Mouse (Mus musculus) hindbrain, postnatal 0 days (tissue): ENCODE results near the gene Borcs6. TPM values are rescaled to one million over a fixed set of nuclear protein-coding genes. Genes with fewer than 3 reads are reported as not detected.

Experiments
- ATAC-seq: fragments of 200-750 bp; cut with Nextera tagmentation; 2 replicates; pipeline ENCODE4 v1.8.0; 2017; ENCODE audit warnings: mild to moderate bottlenecking, moderate TSS enrichment, moderate library complexity
- DNase-seq: peaks from one replicate; pipeline ENCODE4 v3.0.0-alpha.2; 2015; ENCODE audit warnings: low spot score
- H3K27ac ChIP-seq: fragments of 300-500 bp; sonication (generic); 2 replicates; pipeline ENCODE4 v1.5.1; 2014; ENCODE audit warnings: mild to moderate bottlenecking
- H3K27me3 ChIP-seq: fragments of 300-500 bp; sonication (generic); 2 replicates; pipeline ENCODE4 v1.6.1; 2014; ENCODE audit warnings: low read length, mixed read lengths; ENCODE audit not compliant: insufficient read depth
- H3K36me3 ChIP-seq: fragments of 300-500 bp; sonication (generic); 2 replicates; pipeline ENCODE4 v1.6.1; 2014; ENCODE audit warnings: low read length, mixed read lengths; ENCODE audit not compliant: insufficient read depth
- H3K4me1 ChIP-seq: fragments of 300-500 bp; sonication (generic); 2 replicates; pipeline ENCODE4 v1.6.1; 2014; ENCODE audit warnings: antibody characterized with exemption, low read length, mixed read lengths; ENCODE audit not compliant: insufficient read depth
- H3K4me2 ChIP-seq: fragments of 300-500 bp; sonication (generic); 2 replicates; pipeline ENCODE4 v1.6.1; 2014; ENCODE audit warnings: low read depth, mild to moderate bottlenecking, low read length, moderate library complexity, mixed read lengths
- H3K4me3 ChIP-seq: fragments of 300-500 bp; sonication (generic); 2 replicates; pipeline ENCODE4 v1.5.1; 2014; ENCODE audit warnings: low read length
- H3K9ac ChIP-seq: fragments of 300-500 bp; sonication (generic); replicated peaks from 2 replicates; pipeline ENCODE4 v1.6.1; 2014; ENCODE audit warnings: mild to moderate bottlenecking, low read length, moderate library complexity, mixed read lengths
- H3K9me3 ChIP-seq: fragments of 300-500 bp; sonication (generic); 2 replicates; pipeline ENCODE4 v1.6.1; 2016; ENCODE audit warnings: low read length, mixed read lengths
- CTCF ChIP-seq: IDR thresholded peaks from 2 replicates; pipeline ENCODE4 v1.5.1; 2016; ENCODE audit warnings: antibody characterized with exemption, control low read depth, low read depth
- WGBS: fragments of 180-500 bp; shearing (Covaris S2); extraction: QIAGEN DNeasy Blood & Tissue Kit; methylation state at CpG from one replicate; pipeline ENCODE4 v1.1.7; 2014; 5-methylcytosine and 5-hydroxymethylcytosine counted together
- polyA plus RNA-seq: library from polyadenylated mRNA; unstranded; fragments of >200 nt; fragmentation: Nextera tagmentation; extraction: Ambion mirVana; gene quantifications from 2 replicates; pipeline ENCODE4 v1.2.1, GENCODE M21; 2015
- total RNA-seq: library from RNA; depleted of rRNA; stranded (reverse); fragments of >200 nt; gene quantifications from 2 replicates; pipeline ENCODE4 v1.2.3, GENCODE M21; 2014

Borcs6 gene
- total and polyA plus RNA-seq, 2 experiments from 2014 or later, result 21.9 to 25.4 TPM

DNA sequence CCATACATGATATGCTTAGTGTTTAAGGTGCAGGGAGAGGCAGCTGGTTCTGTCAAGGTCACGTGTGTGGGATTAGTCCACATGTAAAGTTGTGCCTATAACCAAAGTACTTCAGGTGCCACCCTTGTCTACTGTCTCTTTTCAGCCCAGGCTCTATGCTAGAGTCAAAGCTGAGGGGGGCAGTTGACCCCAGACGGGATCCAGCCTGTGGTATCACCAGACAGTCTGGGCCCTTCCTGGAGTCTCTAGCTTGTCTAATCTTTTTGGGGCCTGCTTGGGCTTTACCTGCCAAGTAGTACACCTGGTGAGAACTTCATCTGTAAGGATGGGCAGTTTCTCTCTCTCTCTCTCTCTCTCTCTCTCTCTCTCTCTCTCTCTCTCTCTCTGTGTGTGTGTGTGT is 28.1 kb downstream of the Borcs6 start:
- H3K4me2 ChIP-seq, result peak overlapping the region; percentile 97
- peaks cover 6% of the 10 kb centered on the region; the same call in 1 of the 2 replicates for H3K36me3 ChIP-seq
- peak overlapping the region; percentile 100; the same call in 1 of the 2 replicates for H3K9ac ChIP-seq
- H3K4me3 ChIP-seq, result no peak overlapping the region
- ATAC-seq (no peak), DNase-seq (no peak)
- no peaks in the 10 kb centered on the region for H3K9me3 ChIP-seq
- H3K27ac ChIP-seq, result peak overlapping the region; percentile 99; the same call in 1 of the 2 replicates
- no peak for TF ChIP-seq CTCF
- 55% methylated on average over 2 of the region's 2 CpGs for WGBS
- peaks cover 13% of the 10 kb centered on the region for H3K4me1 ChIP-seq
- H3K27me3 ChIP-seq, result no peaks in the 10 kb centered on the region

DNA sequence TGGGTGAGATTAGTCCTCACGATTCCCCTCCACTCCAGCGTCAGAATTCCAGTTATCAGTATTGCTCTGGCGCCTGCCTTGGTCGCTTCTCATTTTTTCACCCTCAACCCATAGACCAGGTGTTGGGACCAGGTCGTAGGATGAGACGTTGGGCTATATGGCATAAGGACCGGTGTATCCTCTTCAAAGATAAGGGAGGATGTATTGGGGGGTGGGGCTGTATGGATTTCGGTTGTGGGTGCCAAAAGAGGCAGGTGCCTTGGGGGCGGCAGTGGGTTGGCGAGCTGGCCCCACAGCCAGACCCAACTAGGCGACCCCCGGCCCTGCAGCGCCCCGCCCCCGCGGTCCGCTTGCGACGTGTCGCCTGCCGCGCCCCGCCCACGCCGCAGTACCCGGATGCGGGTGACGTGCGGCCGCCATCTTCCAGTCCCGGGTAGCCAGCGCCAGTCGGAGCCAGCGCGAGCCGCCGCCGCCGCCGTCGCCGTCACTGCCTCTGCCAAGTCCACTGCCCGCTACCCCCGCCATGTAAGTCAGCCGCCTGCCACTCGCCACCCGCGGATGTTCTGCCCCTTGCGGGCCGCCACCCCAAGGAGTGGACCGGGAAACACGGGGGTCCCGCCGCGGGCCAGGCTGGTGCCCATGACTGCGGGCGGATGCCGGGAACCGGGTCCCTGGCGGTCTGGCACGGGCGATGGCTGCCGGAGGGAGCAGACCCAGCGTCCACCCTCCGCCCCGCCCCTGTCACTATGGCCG is 28.8 kb downstream of the Borcs6 start, which contains the start of gene Vamp2:
TSS of gene Vamp2 (plus strand) at position 388 of the 753 bp plus-strand sequence.
- DNase-seq, result peak; percentile 97
- H3K9me3 ChIP-seq, result no peaks in the 10 kb centered on the region
- no peaks in the 10 kb centered on the region for H3K27me3 ChIP-seq
- peaks cover 6% of the 10 kb centered on the region; the same call in 1 of the 2 replicates for H3K36me3 ChIP-seq
- peak; percentile 91 for ATAC-seq
- peak within 1 kb of the TSS; percentile 97 for H3K4me2 ChIP-seq
- TF ChIP-seq CTCF, result no peak
- H3K4me1 ChIP-seq, result peaks cover 13% of the 10 kb centered on the region
- H3K4me3 ChIP-seq, result peak within 1 kb of the TSS; percentile 99
- peak within 1 kb of the TSS; percentile 99 for H3K27ac ChIP-seq
- under 1% methylated on average over 66 of the region's 67 CpGs for WGBS
- H3K9ac ChIP-seq, result peak within 1 kb of the TSS; percentile 100

DNA sequence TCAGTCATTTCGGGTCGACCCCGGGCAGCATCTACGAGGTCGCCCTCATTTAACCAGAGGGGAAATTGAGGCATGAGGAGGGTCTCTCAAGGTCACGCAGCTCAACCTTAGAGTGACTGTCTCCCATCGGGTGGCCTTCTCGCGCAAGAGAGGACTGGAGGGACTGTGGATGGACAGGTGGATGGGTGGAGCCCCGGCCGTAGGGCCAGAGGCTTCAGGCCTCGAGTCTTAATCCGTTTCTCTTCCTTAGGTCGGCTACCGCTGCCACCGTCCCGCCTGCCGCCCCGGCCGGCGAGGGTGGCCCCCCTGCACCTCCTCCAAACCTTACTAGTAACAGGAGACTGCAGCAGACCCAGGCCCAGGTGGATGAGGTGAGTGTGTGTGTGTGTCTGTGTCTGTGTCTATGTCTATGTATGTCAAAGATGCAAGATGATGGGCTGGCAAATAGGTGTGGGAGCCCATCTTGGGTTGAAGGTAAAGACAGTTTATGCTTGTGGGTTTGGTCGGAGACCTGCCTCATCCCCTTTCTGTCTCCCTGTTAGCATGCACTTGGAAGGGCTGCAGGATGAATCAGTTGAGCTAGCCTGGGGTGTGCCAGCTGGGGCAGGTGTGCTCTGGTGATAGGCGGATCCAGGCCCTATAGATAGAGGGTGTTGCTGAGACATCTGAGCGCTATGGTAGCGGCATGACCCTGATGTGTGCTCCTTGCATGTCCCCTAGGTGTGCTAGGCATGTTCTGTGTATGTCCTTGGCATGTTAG is 29.5 kb downstream of the Borcs6 start:
- 0 out of 2 replicates have a peak, but pooled peaks have one; percentile 5 for TF ChIP-seq CTCF
- Histone ChIP-seq H3K9me3 (no peaks in the 10 kb centered on the region), H3K4me1 (peaks cover 13% of the 10 kb centered on the region), H3K27me3 (no peaks in the 10 kb centered on the region), H3K36me3 (peaks cover 6% of the 10 kb centered on the region; the same call in 1 of the 2 replicates), H3K9ac (peak overlapping the region; percentile 100), H3K27ac (peak overlapping the region; percentile 99), H3K4me2 (peak overlapping the region; percentile 97), H3K4me3 (peak overlapping the region; percentile 99)
- DNase-seq (no peak), ATAC-seq (0 out of 2 replicates have a peak, but pooled peaks have one; percentile 2)
- WGBS, result 10% methylated on average over 25 of the region's 25 CpGs

DNA sequence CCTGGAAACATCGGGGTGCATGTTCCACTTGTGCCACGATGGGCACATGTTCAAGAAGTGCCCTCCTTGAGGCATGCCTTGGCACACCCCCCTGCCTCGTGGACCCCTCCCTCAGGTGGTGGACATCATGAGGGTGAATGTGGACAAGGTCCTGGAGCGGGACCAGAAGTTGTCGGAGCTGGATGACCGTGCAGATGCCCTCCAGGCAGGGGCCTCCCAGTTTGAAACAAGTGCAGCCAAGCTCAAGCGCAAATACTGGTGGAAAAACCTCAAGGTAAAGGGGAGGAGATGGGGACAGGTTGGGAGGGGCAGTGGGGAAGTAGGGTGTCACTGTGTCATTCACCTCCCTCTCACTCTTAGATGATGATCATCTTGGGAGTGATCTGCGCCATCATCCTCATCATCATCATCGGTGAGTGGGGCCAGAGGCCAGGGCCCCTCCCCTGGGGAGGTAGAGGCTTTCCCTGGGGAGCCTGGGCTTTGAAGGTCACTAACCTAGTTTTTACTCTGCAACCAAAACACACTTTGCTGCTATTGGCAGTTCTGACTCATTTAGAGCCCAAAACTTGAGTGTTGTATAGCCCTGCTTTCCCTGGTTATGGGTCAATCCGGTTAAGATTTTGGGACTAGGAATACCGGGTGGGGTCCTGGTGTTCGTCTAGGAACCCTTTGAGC is 30.2 kb downstream of the Borcs6 start:
- Histone ChIP-seq H3K4me1 (peaks cover 13% of the 10 kb centered on the region), H3K4me2 (peak overlapping the region; percentile 97), H3K27me3 (no peaks in the 10 kb centered on the region), H3K27ac (peak overlapping the region; percentile 99), H3K4me3 (peak overlapping the region; percentile 99), H3K36me3 (peaks cover 6% of the 10 kb centered on the region; the same call in 1 of the 2 replicates), H3K9me3 (no peaks in the 10 kb centered on the region), H3K9ac (peak overlapping the region; percentile 100)
- ATAC-seq, result no peak
- WGBS, result 77% methylated on average over 12 of the region's 12 CpGs
- TF ChIP-seq CTCF, result no peak
- DNase-seq, result no peak

DNA sequence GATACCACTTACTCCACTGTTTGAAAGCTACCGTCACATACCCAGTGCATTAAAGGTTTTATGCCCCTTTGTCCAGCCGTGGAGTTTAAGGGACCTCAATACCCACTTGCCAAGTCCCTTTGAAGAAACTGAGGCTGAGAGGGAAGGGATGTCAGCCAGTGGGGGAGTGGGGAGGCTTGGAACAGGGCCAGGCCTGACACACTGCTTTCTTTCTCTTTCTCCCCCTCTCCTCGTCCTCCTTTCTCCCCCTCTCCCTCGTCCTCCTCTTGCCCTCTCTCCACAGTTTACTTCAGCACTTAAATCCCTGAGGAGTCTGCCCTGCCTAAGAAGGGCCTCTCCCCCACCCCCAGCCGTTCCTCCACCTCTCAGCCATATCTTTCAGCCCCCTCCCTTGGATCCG is 30.9 kb downstream of the Borcs6 start:
- peak overlapping the region; percentile 100 for H3K9ac ChIP-seq
- no peak overlapping the region for H3K4me3 ChIP-seq
- H3K4me1 ChIP-seq, result peaks cover 15% of the 10 kb centered on the region
- TF ChIP-seq CTCF, result no peak
- H3K36me3 ChIP-seq, result peaks cover 6% of the 10 kb centered on the region; the same call in 1 of the 2 replicates
- peak overlapping the region; percentile 97; the same call in 1 of the 2 replicates for H3K4me2 ChIP-seq
- H3K27ac ChIP-seq, result no peak overlapping the region
- DNase-seq, result no peak
- H3K27me3 ChIP-seq, result no peaks in the 10 kb centered on the region
- no peak for ATAC-seq
- no peaks in the 10 kb centered on the region for H3K9me3 ChIP-seq
- 59% methylated on average over 5 of the region's 6 CpGs for WGBS
